Mouse (Mus musculus) heart, adult 2 months (tissue): ENCODE measurements around the gene Atxn7l1.

Source experiments
- CTCF ChIP-seq: fragments of 200-600 bp; IDR thresholded peaks from 2 replicates; pipeline ENCODE4 v1.8.1; 2022; ENCODE audit warnings: antibody characterized with exemption, mild to moderate bottlenecking, moderate library complexity
- EP300 ChIP-seq: fragments of 200-500 bp; IDR thresholded peaks from 2 replicates; pipeline ENCODE4 v1.6.1; 2011; ENCODE audit warnings: low read depth, low read length, control low read depth; ENCODE audit not compliant: insufficient read depth
- POLR2A ChIP-seq: fragments of 200-500 bp; IDR thresholded peaks from 2 replicates; pipeline ENCODE4 v1.6.1; 2011; ENCODE audit warnings: mild to moderate bottlenecking, low read depth, low read length, control low read depth; ENCODE audit not compliant: insufficient read depth

DNA sequence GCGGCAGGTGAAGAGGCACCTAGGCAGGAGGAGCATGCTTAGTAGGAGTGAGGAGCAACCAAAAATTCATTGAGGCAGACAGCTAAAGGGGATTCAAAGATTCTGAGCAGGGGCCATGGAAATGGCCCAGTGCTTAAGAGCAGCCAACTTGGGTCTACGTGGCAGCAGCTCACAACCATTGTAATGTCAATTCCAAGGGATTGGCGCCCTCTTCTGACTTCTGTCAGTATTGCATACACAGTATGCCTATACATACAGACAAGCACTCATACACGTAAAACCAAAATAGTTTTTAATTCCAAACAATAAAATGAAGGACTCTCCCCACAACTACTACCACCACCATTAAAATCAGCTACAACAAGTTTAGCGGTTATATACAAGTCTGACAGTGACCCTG, 122.2 kb downstream of the Atxn7l1 start:
- TF ChIP-seq CTCF (peak; percentile 70), POLR2A (no peak), EP300 (no peak)
